Mouse (Mus musculus) E14TG2a.4 (cell line): ENCODE data around the gene Apbb1.
A peak's percentile ranks its signal among the peaks of the same experiment; 100 is the strongest.

Source experiments
- H3K27me3 ChIP-seq: 2 replicates; pipeline ENCODE4 v1.6.1; 2014; ENCODE audit warnings: low read length, control low read depth; ENCODE audit not compliant: insufficient read depth
- H3K36me3 ChIP-seq: 2 replicates; pipeline ENCODE4 v1.6.1; 2014; ENCODE audit warnings: low read length, control low read depth; ENCODE audit not compliant: insufficient read depth
- H3K4me1 ChIP-seq: replicated peaks from 2 replicates; pipeline ENCODE4 v1.6.1; 2014; ENCODE audit warnings: low read depth, low read length, control low read depth
- H3K4me3 ChIP-seq: replicated peaks from 2 replicates; pipeline ENCODE4 v1.5.1; 2014; ENCODE audit warnings: mild to moderate bottlenecking, low read length
- H3K9me3 ChIP-seq: 2 replicates; pipeline ENCODE4 v1.6.1; 2014; ENCODE audit warnings: low read length, control low read depth
- CTCF ChIP-seq: conservative IDR thresholded peaks from 2 replicates; pipeline ENCODE4 v1.5.1; 2014; ENCODE audit warnings: low read length
- NANOG ChIP-seq: IDR thresholded peaks from 2 replicates; pipeline ENCODE4 v1.6.1; 2014; ENCODE audit warnings: borderline replicate concordance, low read length, mixed read lengths
- POU5F1 ChIP-seq: IDR thresholded peaks from 2 replicates; pipeline ENCODE4 v1.6.1; 2014; ENCODE audit warnings: low read length, borderline replicate concordance

The Apbb1 gene

DNA sequence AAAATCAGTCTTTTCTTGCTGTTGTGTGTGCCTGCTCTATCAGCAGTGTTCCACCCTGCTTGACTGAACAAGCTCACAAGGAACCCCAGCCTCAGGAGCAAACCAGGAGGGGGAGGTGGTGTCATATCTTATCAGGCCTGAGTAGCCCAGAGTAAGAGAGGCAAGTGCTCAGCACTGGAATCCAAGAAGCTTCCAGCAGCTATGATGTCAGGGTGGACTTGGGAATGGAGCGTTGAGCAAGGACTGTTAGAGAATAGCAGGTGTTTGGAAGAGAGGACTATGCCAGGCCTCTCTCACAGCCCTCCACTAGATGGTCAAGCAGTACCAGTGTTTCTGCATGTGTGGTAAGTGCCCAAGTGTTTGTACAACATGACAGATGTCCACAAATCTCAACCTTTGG is 34.3 kb upstream of the Apbb1 start:
- peaks cover 94% of the 10 kb centered on the region for H3K36me3 ChIP-seq
- no peak overlapping the region for H3K4me3 ChIP-seq
- peaks cover 5% of the 10 kb centered on the region; the same call in 1 of the 2 replicates for H3K4me1 ChIP-seq
- peaks cover 39% of the 10 kb centered on the region for H3K9me3 ChIP-seq
- no peaks in the 10 kb centered on the region for H3K27me3 ChIP-seq
- no peak for TF ChIP-seq CTCF
- TF ChIP-seq POU5F1: no peak

DNA sequence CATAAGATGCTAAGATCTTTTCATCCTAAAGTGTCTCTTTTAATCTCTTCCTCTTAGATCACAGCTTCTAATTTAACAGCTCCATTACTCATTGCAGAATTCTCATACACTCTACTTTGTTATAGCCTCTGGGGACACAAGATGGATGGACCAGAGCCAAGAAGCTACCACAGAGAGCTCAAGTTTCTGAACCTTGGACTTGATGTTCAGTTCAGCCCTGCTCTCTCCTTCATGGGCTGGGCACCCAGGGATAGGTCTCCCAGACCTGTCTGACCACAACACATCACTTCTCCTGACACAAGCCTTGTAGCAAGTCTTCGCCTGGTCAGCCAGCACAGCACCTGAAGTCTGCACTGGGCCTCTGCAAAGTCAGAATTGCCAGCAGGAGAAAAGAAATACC is 32.9 kb upstream of the Apbb1 start:
- H3K36me3 ChIP-seq: peaks cover 83% of the 10 kb centered on the region
- H3K4me3 ChIP-seq: no peak overlapping the region
- peaks cover 26% of the 10 kb centered on the region for H3K9me3 ChIP-seq
- TF ChIP-seq NANOG (no peak), POU5F1 (no peak), CTCF (no peak)
- H3K4me1 ChIP-seq: peaks cover 5% of the 10 kb centered on the region; the same call in 1 of the 2 replicates
- no peaks in the 10 kb centered on the region for H3K27me3 ChIP-seq

DNA sequence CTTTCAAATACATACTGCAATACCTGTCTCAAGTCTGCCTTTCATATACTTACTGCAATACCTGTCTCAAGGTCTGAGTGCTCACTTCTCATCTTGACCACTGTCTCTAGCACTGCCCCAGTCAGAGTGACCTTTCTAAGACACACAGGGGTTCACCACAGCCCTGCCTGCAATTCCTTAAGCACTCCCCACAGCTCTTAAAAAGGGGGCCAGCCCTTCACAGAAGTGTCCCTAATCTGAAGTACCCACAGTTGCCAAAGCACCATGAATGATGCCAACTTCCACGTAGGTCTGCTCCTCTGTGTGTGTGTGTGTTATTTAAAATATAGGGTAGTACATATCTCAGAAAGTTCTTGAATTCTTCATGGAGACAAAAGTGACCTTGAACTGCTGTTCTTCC is 30.3 kb upstream of the Apbb1 start:
- no peak overlapping the region for H3K4me3 ChIP-seq

DNA sequence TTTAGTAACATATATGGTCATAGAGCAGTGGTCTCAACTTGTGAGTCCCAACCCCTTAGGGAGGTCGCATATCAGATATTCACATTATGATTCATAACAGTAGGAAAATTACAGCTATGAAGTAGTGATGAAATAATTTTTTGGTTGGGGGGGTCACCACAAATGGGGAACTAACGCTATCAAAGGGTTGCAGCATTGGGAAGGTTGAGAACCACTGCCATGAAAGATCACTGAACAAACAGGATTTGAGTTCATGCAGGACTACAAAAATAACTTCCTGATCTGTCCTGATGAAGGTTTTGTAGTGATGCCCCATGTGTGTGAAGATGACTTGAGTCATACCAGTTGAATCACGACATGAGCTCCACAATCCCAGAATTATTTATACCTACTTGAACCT is 27.0 kb upstream of the Apbb1 start:
- H3K4me3 ChIP-seq: no peak overlapping the region
- H3K4me1 ChIP-seq: 0 out of 2 replicates have a peak, but pooled peaks cover under 1% of the 10 kb centered on the region
- H3K9me3 ChIP-seq: no peaks in the 10 kb centered on the region
- TF ChIP-seq POU5F1 (no peak), NANOG (no peak), CTCF (no peak)
- H3K27me3 ChIP-seq: no peaks in the 10 kb centered on the region
- H3K36me3 ChIP-seq: peaks cover 28% of the 10 kb centered on the region

More for the DNA sequence above, 30.3 kb upstream of the Apbb1 start:
- no peaks in the 10 kb centered on the region for H3K4me1 ChIP-seq
- TF ChIP-seq CTCF (no peak), POU5F1 (no peak)
- H3K9me3 ChIP-seq: no peaks in the 10 kb centered on the region
- H3K36me3 ChIP-seq: peaks cover 57% of the 10 kb centered on the region
- no peaks in the 10 kb centered on the region for H3K27me3 ChIP-seq

DNA sequence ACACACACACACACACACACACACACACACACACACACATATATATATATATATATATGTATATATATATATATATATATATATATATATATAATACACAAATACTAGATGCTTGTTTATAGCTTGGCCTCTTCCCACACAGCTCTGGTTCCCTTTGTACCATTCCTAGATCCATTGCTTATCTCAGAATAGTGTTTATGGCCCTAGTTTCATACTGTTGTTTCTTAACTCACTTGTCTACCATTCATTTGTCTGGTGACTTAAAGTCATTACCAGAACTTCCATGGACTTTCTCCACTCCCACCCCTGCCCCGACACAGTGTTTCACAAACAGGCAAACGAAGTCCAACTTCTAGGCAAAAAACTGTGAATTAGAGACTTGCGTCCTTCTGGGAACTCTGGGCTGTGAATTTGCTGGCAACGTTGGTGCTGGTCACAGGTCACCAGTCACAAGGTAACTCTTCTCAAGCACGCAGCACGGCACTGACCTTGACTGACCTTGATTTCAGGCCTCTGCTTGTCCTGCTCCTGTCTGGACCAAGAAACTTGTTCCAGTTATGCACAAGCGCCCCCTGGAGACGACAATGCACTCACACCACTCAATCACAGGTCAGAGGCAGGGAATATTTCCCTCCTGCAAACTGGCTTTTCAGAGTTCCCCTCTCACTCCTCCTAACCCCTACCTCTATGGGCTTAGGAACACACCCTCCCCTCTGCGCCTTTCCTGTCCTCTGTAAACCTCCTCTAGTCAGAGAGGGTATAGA is 21.6 kb upstream of the Apbb1 start:
- H3K4me3 ChIP-seq: no peak overlapping the region
- H3K27me3 ChIP-seq: no peaks in the 10 kb centered on the region; the same call in 1 of the 2 replicates
- no peaks in the 10 kb centered on the region for H3K9me3 ChIP-seq
- H3K4me1 ChIP-seq: peaks cover 2% of the 10 kb centered on the region; the same call in 1 of the 2 replicates
- no peaks in the 10 kb centered on the region for H3K36me3 ChIP-seq
- no peak for TF ChIP-seq POU5F1
- peak; percentile 71 for TF ChIP-seq CTCF
- TF ChIP-seq NANOG: no peak

DNA sequence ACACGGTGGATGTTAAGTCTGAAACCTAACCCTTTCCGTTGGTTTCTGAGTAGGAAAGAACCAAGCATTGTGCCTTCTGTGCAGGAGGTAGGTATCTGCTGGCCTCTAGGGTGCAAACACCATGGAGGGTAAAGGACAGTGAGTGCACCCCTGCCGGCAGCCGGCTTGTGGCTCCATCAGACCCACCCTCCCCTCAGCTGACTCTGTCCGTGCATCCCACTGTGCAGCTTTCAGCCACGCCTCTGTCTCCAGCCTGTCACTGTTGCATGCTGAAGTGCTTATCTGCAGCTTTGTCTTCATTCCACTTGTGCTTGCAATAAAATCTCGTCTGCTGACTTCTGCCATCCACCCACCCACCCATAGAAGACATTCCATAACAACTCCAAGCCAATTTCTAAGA is 8.6 kb upstream of the Apbb1 start:
- no peaks in the 10 kb centered on the region for H3K9me3 ChIP-seq
- no peaks in the 10 kb centered on the region for H3K36me3 ChIP-seq
- H3K4me1 ChIP-seq: peaks cover 16% of the 10 kb centered on the region
- H3K27me3 ChIP-seq: peaks cover 7% of the 10 kb centered on the region
- 0 out of 2 replicates have a peak overlapping the region, but pooled peaks have one; percentile 20 for H3K4me3 ChIP-seq
- TF ChIP-seq POU5F1: no peak
- TF ChIP-seq NANOG: no peak
- no peak for TF ChIP-seq CTCF

DNA sequence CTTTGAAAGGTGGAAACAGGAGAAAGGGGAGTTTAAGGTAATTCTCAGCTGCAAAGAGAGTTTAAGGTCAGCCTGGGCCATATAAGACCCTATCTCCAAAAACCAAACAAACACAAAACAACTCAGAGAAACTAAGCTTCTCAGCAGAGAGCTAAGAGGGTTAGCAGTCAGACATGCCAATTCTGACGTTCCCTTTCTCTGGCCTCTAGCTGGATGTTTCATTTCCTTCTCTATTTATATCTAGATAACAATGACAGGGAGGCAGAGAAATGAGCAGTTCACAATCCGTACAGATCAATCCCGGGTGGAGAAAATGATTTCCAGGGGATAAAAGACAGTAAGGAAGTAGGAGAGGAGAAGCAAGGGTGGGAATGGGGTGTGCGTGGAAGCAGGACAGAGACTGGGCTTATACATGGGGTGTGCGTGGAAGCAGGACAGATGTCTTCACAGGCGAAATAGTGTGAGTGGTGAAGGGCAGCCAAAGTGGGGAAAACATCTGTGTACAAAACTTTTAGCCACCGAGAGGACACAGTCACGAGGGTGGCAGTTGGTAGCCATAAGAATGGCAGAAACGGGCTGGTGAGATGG is 7.0 kb upstream of the Apbb1 start:
- H3K36me3 ChIP-seq: no peaks in the 10 kb centered on the region
- no peak overlapping the region for H3K4me3 ChIP-seq
- no peak for TF ChIP-seq CTCF
- TF ChIP-seq POU5F1: no peak
- no peak for TF ChIP-seq NANOG
- H3K27me3 ChIP-seq: peaks cover 9% of the 10 kb centered on the region
- no peaks in the 10 kb centered on the region for H3K9me3 ChIP-seq
- peaks cover 16% of the 10 kb centered on the region for H3K4me1 ChIP-seq

DNA sequence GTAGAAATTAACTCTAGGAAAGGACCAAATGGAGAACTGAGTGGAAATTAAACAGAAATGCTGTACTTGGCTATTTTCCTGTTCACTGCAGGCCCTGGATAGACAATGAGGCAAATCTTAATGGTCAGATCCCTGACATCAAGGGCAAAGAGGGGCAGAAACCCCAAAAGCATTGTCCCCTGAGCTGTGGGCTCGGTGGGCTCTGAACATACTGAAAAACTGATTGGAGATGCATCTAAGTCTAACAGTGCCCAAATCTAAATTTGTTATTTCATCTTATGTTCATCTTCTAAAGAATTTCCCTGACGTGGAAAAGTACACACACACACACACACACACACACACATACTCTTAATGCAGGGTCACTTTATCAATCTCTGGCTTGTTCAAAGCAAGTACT is 506 bp upstream of the Apbb1 start:
- Histone ChIP-seq H3K4me1 (peaks cover 10% of the 10 kb centered on the region), H3K36me3 (no peaks in the 10 kb centered on the region), H3K9me3 (no peaks in the 10 kb centered on the region), H3K27me3 (peaks cover 23% of the 10 kb centered on the region; the same call in 1 of the 2 replicates), H3K4me3 (peak overlapping the region; percentile 88; the same call in 1 of the 2 replicates)
- TF ChIP-seq CTCF (no peak), POU5F1 (no peak)
